Mouse (Mus musculus) stomach, embryonic 14.5 days (tissue): ENCODE measurements around the gene Fbln7. TPM values are rescaled to one million over a fixed set of nuclear protein-coding genes. Genes with fewer than 3 reads are reported as not detected.

ENCODE experiments used
- ATAC-seq: fragments of 200-750 bp; cut with Nextera tagmentation; 2 replicates; pipeline ENCODE4 v1.8.0; 2017; ENCODE audit warnings: low read depth, moderate TSS enrichment; ENCODE audit not compliant: insufficient number of reproducible peaks, insufficient read depth, low FRiP score
- H3K27ac ChIP-seq: fragments of 300-500 bp; sonication (generic); 2 replicates; pipeline ENCODE4 v1.5.1; 2014; ENCODE audit warnings: mild to moderate bottlenecking, low read length, moderate library complexity, mixed read lengths
- H3K27me3 ChIP-seq: fragments of 300-500 bp; sonication (generic); 2 replicates; pipeline ENCODE4 v1.6.1; 2014; ENCODE audit warnings: low read length, control low read depth, mixed read lengths; ENCODE audit not compliant: control insufficient read depth, insufficient read depth
- H3K36me3 ChIP-seq: fragments of 300-500 bp; sonication (generic); 2 replicates; pipeline ENCODE4 v1.6.1; 2014; ENCODE audit warnings: mild to moderate bottlenecking, control low read depth, low read length, moderate library complexity, mixed read lengths; ENCODE audit not compliant: control insufficient read depth, insufficient read depth
- H3K4me1 ChIP-seq: fragments of 300-500 bp; sonication (generic); 2 replicates; pipeline ENCODE4 v1.6.1; 2014; ENCODE audit warnings: low read length, control low read depth, mixed read lengths; ENCODE audit not compliant: control insufficient read depth, insufficient read depth
- H3K4me2 ChIP-seq: fragments of 300-500 bp; sonication (generic); replicated peaks from 2 replicates; pipeline ENCODE4 v1.6.1; 2014; ENCODE audit warnings: low read depth, low read length, control low read depth
- H3K4me3 ChIP-seq: fragments of 300-500 bp; sonication (generic); 2 replicates; pipeline ENCODE4 v1.5.1; 2014; ENCODE audit warnings: low read depth, low read length, control low read depth
- H3K9ac ChIP-seq: fragments of 300-500 bp; sonication (generic); replicated peaks from 2 replicates; pipeline ENCODE4 v1.6.1; 2014; ENCODE audit warnings: low read depth, mild to moderate bottlenecking, control low read depth, low read length, moderate library complexity, mixed read lengths
- H3K9me3 ChIP-seq: fragments of 300-500 bp; sonication (generic); 2 replicates; pipeline ENCODE4 v1.6.1; 2016; ENCODE audit warnings: low read depth, low read length, control low read depth; ENCODE audit not compliant: control insufficient read depth
- WGBS: fragments of 180-500 bp; shearing (Covaris S2); extraction: QIAGEN DNeasy Blood & Tissue Kit; methylation state at CpG from one replicate; pipeline ENCODE4 v1.1.7; 2014; 5-methylcytosine and 5-hydroxymethylcytosine counted together
- polyA plus RNA-seq: library from polyadenylated mRNA; unstranded; fragments of >200 nt; fragmentation: Nextera tagmentation; extraction: Ambion mirVana; gene quantifications from 2 replicates; pipeline ENCODE4 v1.2.1, GENCODE M21; 2014

Gene Fbln7
- polyA plus RNA-seq, 1 experiment from 2014 or later: 2.9 TPM

- H3K4me1 ChIP-seq: no peaks in the 10 kb centered on the region
- H3K4me3 ChIP-seq: no peak overlapping the region
- no peak overlapping the region for H3K9ac ChIP-seq
- no peak overlapping the region for H3K27ac ChIP-seq
- H3K36me3 ChIP-seq: peaks cover 12% of the 10 kb centered on the region
- H3K27me3 ChIP-seq: no peaks in the 10 kb centered on the region
- no peak overlapping the region for H3K4me2 ChIP-seq
- no peak for ATAC-seq
- WGBS: 95% methylated on average over 1 of the region's 1 CpGs
- no peaks in the 10 kb centered on the region for H3K9me3 ChIP-seq
Measured at GRCm38 (mm10) chr2:128827787-128828186, 35.0 kb upstream of the Fbln7 start.

GRCm38 (mm10) chr2:128832611-128833010 is 30.2 kb upstream of the Fbln7 start:
- H3K9me3 ChIP-seq: no peaks in the 10 kb centered on the region
- H3K27ac ChIP-seq: no peak overlapping the region
- H3K4me3 ChIP-seq: no peak overlapping the region
- H3K36me3 ChIP-seq: peaks cover 42% of the 10 kb centered on the region
- no peaks in the 10 kb centered on the region for H3K27me3 ChIP-seq
- H3K4me1 ChIP-seq: no peaks in the 10 kb centered on the region
- H3K9ac ChIP-seq: no peak overlapping the region
- ATAC-seq: no peak
- WGBS: 66% methylated on average over 3 of the region's 3 CpGs
- no peak overlapping the region for H3K4me2 ChIP-seq

- no peaks in the 10 kb centered on the region for H3K27me3 ChIP-seq
- no peak for ATAC-seq
- H3K4me3 ChIP-seq: no peak overlapping the region
- H3K4me1 ChIP-seq: no peaks in the 10 kb centered on the region
- H3K9me3 ChIP-seq: no peaks in the 10 kb centered on the region
- H3K27ac ChIP-seq: no peak overlapping the region
- 89% methylated on average over 2 of the region's 2 CpGs for WGBS
- H3K36me3 ChIP-seq: peaks cover 42% of the 10 kb centered on the region
- no peak overlapping the region for H3K4me2 ChIP-seq
- no peak overlapping the region for H3K9ac ChIP-seq
Measured at GRCm38 (mm10) chr2:128833035-128833434, 29.7 kb upstream of the Fbln7 start.

- ATAC-seq: no peak
- no peak overlapping the region for H3K4me2 ChIP-seq
- no peaks in the 10 kb centered on the region for H3K4me1 ChIP-seq
- no peak overlapping the region for H3K4me3 ChIP-seq
- H3K36me3 ChIP-seq: peaks cover 39% of the 10 kb centered on the region
- WGBS: 91% methylated on average over 2 of the region's 2 CpGs
- H3K27ac ChIP-seq: no peak overlapping the region
- H3K9me3 ChIP-seq: no peaks in the 10 kb centered on the region
- H3K27me3 ChIP-seq: no peaks in the 10 kb centered on the region
- H3K9ac ChIP-seq: no peak overlapping the region
Measured at GRCm38 (mm10) chr2:128833435-128833834, 29.3 kb upstream of the Fbln7 start.

- Histone ChIP-seq H3K4me2 (no peak overlapping the region), H3K27ac (no peak overlapping the region), H3K9ac (no peak overlapping the region), H3K27me3 (no peaks in the 10 kb centered on the region), H3K9me3 (no peaks in the 10 kb centered on the region), H3K36me3 (peaks cover 49% of the 10 kb centered on the region), H3K4me3 (no peak overlapping the region), H3K4me1 (no peaks in the 10 kb centered on the region)
- WGBS: 81% methylated on average over 8 of the region's 8 CpGs
- ATAC-seq: no peak
Measured at GRCm38 (mm10) chr2:128837531-128837930, 25.2 kb upstream of the Fbln7 start.

- WGBS: 95% methylated on average over 3 of the region's 3 CpGs
- Histone ChIP-seq H3K4me3 (no peak overlapping the region), H3K9ac (no peak overlapping the region), H3K9me3 (no peaks in the 10 kb centered on the region), H3K27me3 (no peaks in the 10 kb centered on the region), H3K4me2 (no peak overlapping the region), H3K36me3 (peaks cover 51% of the 10 kb centered on the region), H3K4me1 (no peaks in the 10 kb centered on the region), H3K27ac (no peak overlapping the region)
- ATAC-seq: no peak
Measured at GRCm38 (mm10) chr2:128838611-128839010, 24.2 kb upstream of the Fbln7 start.

GRCm38 (mm10) chr2:128839501-128839900 is 23.3 kb upstream of the Fbln7 start:
- peaks cover 43% of the 10 kb centered on the region for H3K36me3 ChIP-seq
- H3K27ac ChIP-seq: no peak overlapping the region
- H3K4me3 ChIP-seq: no peak overlapping the region
- H3K4me1 ChIP-seq: no peaks in the 10 kb centered on the region
- no peak overlapping the region for H3K9ac ChIP-seq
- no peak for ATAC-seq
- no peaks in the 10 kb centered on the region for H3K27me3 ChIP-seq
- H3K4me2 ChIP-seq: no peak overlapping the region
- H3K9me3 ChIP-seq: no peaks in the 10 kb centered on the region
- WGBS: 90% methylated on average over 2 of the region's 2 CpGs

GRCm38 (mm10) chr2:128842437-128842836 is 20.3 kb upstream of the Fbln7 start:
- Histone ChIP-seq H3K9me3 (no peaks in the 10 kb centered on the region), H3K36me3 (peaks cover 35% of the 10 kb centered on the region), H3K4me1 (no peaks in the 10 kb centered on the region), H3K27me3 (no peaks in the 10 kb centered on the region), H3K27ac (no peak overlapping the region), H3K9ac (no peak overlapping the region), H3K4me2 (no peak overlapping the region), H3K4me3 (no peak overlapping the region)
- 84% methylated on average over 8 of the region's 8 CpGs for WGBS
- ATAC-seq: no peak

GRCm38 (mm10) chr2:128850036-128850435 is 12.7 kb upstream of the Fbln7 start:
- no peak overlapping the region for H3K4me3 ChIP-seq
- no peak for ATAC-seq
- H3K27me3 ChIP-seq: no peaks in the 10 kb centered on the region
- WGBS: 89% methylated on average over 2 of the region's 2 CpGs
- H3K9me3 ChIP-seq: no peaks in the 10 kb centered on the region
- H3K27ac ChIP-seq: no peak overlapping the region
- H3K4me1 ChIP-seq: no peaks in the 10 kb centered on the region
- no peak overlapping the region for H3K4me2 ChIP-seq
- no peak overlapping the region for H3K9ac ChIP-seq
- H3K36me3 ChIP-seq: peaks cover 29% of the 10 kb centered on the region
